Mouse (Mus musculus) brain, embryonic 18.5 days (tissue): ENCODE results near the gene Nutf2.

Experiments used
- DNase-seq: peaks from one replicate; pipeline ENCODE4 v3.0.0-alpha.2; 2012; ENCODE audit warnings: low read depth, low spot score

Gene Nutf2

GRCm38 (mm10) chr8:105855248-105856167 is 4.9 kb upstream of the Nutf2 start:
- no peak for DNase-seq

- no peak for DNase-seq
Measured at GRCm38 (mm10) chr8:105856168-105856835, 4.1 kb upstream of the Nutf2 start.

DNA sequence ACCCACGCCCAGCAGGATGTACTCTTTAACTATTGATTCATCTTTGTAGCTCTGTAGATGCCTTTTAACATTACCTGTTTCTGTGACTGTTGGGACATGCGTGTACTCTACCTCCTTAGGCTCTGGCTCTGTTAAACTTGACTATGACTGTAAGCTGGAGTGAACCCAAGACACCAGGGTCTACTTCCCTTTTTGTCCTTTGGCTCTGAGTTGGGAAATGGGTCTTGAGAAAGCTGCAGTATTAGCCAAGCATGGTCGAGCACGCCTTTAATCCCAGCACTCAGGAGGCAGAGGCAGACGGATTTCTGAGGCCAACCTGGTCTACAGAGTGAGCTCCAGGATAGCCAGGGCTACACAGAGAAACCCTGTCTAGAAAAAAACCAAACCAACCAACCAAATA is 1.9 kb upstream of the Nutf2 start:
- no peak for DNase-seq

DNA sequence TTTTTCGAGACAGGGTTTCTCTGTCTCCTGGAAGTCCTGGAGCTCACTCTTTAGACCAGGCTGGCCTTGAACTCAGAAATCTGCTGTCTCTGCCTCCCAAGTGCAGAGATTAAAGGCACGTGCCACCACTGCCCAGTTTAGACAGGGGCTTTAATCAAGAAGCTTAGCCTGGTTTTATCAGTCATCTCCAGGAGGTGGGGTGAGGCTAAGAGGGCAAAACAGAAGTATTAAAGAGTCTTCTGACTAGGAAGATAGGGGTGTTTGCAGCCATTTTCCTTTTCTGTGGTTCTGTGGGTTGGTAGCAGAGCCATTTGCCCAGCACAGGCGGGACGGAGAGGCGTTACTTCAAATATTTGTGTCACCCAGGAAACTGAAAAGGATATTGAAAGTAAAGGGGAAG is 1.1 kb upstream of the Nutf2 start:
- DNase-seq, result no peak

DNA sequence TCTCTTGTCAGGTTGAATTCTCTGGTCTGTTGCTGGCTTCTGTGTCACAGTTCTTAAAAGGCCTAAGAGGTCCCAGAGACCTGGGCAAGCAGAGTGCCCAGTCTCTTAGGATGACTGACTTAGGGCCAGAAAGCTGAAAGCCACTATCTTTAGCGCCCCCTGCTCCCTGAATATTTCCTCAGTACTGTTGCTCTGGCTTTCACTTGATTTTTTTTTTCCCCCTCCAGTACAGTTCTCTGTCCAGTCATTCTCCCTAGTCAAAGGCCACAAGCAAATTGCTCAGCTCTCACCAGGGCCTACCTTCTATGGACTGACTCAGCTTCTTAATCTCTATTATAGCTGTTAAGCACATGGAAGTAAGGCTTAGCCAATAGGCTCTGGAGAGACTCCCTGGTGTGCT is 1.6 kb downstream of the Nutf2 start:
- no peak for DNase-seq

GRCm38 (mm10) chr8:105866364-105867029 is 6.1 kb downstream of the Nutf2 start:
- DNase-seq, result no peak

GRCm38 (mm10) chr8:105874301-105874700 is 13.9 kb downstream of the Nutf2 start:
- no peak for DNase-seq

- DNase-seq, result no peak
Measured at GRCm38 (mm10) chr8:105880754-105881520, 20.6 kb downstream of the Nutf2 start, which contains the start of gene Edc4. Gene Edc4 (plus strand): TSS chr8:105880881.

DNA sequence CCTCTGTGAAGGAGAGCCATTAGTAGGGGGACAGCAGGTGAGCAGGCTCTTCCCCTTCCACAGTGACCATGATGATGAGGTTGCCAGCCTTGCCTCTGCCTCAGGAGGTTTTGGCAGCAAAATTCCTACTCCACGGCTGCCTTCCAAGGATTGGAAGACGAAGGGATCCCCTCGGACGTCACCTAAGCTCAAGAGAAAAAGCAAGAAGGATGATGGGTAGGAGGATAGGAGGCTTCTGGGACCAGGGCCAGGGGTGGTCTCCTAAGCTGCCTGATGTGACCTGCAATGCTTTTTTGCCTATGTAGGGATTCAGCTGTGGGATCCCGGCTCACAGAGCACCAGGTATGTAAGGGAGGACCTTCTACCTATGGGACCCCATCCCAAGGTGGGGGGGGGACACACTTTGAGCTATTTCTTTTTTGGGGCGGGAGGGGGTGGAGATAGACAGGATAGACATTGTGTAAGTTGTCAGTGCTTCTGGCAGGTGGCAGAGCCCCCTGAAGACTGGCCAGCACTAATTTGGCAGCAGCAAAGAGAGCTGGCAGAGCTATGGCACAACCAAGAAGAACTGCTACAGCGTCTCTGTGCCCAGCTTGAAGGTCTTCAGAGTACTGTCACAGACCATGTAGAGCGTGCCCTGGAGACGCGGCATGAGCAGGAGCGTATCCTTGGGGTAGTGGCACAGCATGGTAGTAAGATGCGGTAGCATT is 29.5 kb downstream of the Nutf2 start:
- DNase-seq, result no peak

GRCm38 (mm10) chr8:105890870-105891269 is 30.5 kb downstream of the Nutf2 start:
- no peak for DNase-seq

- no peak for DNase-seq
Measured at GRCm38 (mm10) chr8:105892432-105892831, 32.1 kb downstream of the Nutf2 start.

- DNase-seq, result no peak
Measured at GRCm38 (mm10) chr8:105893339-105893738, 33.0 kb downstream of the Nutf2 start, which contains the start of gene Nrn1l. Gene Nrn1l (plus strand): TSS chr8:105893567.

- no peak for DNase-seq
Measured at GRCm38 (mm10) chr8:105897801-105898480, 37.6 kb downstream of the Nutf2 start.

GRCm38 (mm10) chr8:105900180-105900940 is 40.0 kb downstream of the Nutf2 start, which contains the start of gene Pskh1:
Gene Pskh1 (plus strand): TSS chr8:105900441.
- peak; percentile 87 for DNase-seq

GRCm38 (mm10) chr8:105900941-105901616 is 40.7 kb downstream of the Nutf2 start:
- DNase-seq, result no peak

DNA sequence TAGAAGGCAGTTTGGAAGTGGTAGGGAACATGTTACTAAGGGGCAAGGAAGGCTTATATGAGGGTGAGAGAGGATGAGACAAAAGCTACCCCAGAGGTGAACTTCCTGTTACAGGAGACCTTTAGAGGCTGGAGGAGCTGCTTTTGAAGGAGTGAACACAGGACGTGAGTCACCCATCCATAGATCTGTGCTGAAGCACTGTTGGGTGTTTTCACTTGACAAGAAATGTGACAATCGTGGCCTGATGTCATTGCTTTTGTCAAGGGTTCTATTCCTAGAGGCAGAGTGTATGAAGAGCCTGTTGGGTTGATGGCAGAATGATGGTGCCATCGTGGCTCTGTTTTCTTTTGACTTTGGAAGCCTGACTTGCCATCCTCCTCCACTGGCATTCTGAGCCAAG is 59.0 kb downstream of the Nutf2 start:
- DNase-seq, result no peak

- DNase-seq, result no peak
Measured at GRCm38 (mm10) chr8:105925123-105925522, 64.7 kb downstream of the Nutf2 start.
